Mouse (Mus musculus): ENCODE results near the gene Creb3l2.

DNA sequence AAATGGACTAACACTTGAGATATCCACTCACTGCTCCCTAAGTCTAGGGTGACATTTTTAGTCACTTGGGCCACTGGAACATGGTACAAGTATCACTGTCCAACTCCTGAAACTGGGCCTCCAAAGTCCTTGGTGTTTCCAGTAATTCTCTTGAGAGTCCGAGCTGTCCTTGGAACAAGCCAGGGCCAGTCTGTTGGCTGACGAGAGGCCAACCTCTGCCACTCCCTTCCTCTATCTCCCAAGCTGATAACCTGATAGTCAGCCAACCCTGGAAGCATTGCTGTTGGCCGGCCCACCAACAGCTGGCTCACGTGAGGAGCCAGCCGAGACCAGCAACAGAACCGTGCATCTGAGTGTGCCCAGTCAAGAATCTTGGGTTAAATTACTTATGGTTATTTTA is 35.0 kb downstream of the Creb3l2 start:
- TF ChIP-seq POLR2A (IDR thresholded peaks at IDR 0.05; ENCODE audit: borderline replicate concordance, extremely low read depth, low read depth, low read length) (no peak), CTCF (IDR thresholded peaks at IDR 0.05; ENCODE audit: insufficient read depth, low read length) (no peak)
